Comparison of ENCODE assay signal across 8 mouse cellular contexts in genomic region chr2:131527061-131527460, GRCm38 (mm10). TPM values are rescaled to one million over a fixed set of nuclear protein-coding genes. Genes with fewer than 3 reads are reported as not detected.
DNase-seq lines count a peak whose midpoint lies in the region; ATAC-seq and TF ChIP-seq lines count a peak whose summit lies in the region.
"Had no signal": no experiment of that assay in that cellular context is flagged by ENCODE, and none has a peak within 500 bp of the region (broad histone marks: within the 10 kb centered on the region; RNA-seq: fewer than 3 reads in every experiment).

No protein-coding gene starts in this region.

- DNase-seq in left cerebral cortex, postnatal 4 days = peak; percentile 34
- DNase-seq in left cerebral cortex, postnatal 25 days (ENCODE audit: low spot score in 2 of 2) = no peak
- DNase-seq in MEL (ENCODE audit: low read depth, low spot score) = peak; percentile 44
- DNase-seq in c-Kit-positive CD71-positive TER-119-negative erythroid progenitor cells, embryonic 14.5 days (ENCODE audit: low read depth) = peak; percentile 55
- no peak for DNase-seq in gastrocnemius, postnatal 14 days
- no peak for DNase-seq in cerebellum, adult 11-12 months

- H3K4me1 ChIP-seq in MEL (ENCODE audit: control insufficient read depth in 1 of 2, insufficient read depth in 2 of 2, low read length in 2 of 2) = no peaks in the 10 kb centered on the region

- no peaks in the 10 kb centered on the region for H3K9me3 ChIP-seq in MEL (replicated peaks; ENCODE audit: insufficient read depth, low read length)

- TF ChIP-seq POLR2A in MEL (IDR thresholded peaks at IDR 0.05; ENCODE audit: control insufficient read depth in 1 of 2, insufficient read depth in 1 of 2, low read depth in 1 of 2, low read length in 2 of 2, poor library complexity in 1 of 2) = no peak

- peak; percentile 66 to 71 (median 67) for TF ChIP-seq CTCF in MEL (IDR thresholded peaks at IDR 0.05 in 2 of 3, conservative IDR thresholded peaks at IDR 0.05 in 1 of 3; ENCODE audit: control insufficient read depth in 1 of 3, insufficient read depth in 1 of 3, low read depth in 2 of 3, low read length in 3 of 3, poor library complexity in 1 of 3, severe bottlenecking in 1 of 3)

- no peaks in the 10 kb centered on the region for H3K79me2 ChIP-seq in MEL (ENCODE audit: control insufficient read depth, insufficient read depth, low read length, poor library complexity)

- H3K36me3 ChIP-seq in MEL (ENCODE audit: control insufficient read depth in 1 of 2, insufficient read depth in 2 of 2, low read length in 2 of 2) = no peaks in the 10 kb centered on the region

- no peak overlapping the region for H3K9ac ChIP-seq in MEL (ENCODE audit: control insufficient read depth, low read depth, low read length, poor library complexity, severe bottlenecking)

- H3K27me3 ChIP-seq in MEL (ENCODE audit: control insufficient read depth in 1 of 2, insufficient read depth in 2 of 2, low read length in 2 of 2) = peaks cover 0 to 2% of the 10 kb centered on the region in 2 experiments; a peak in 1 of 4 replicates

- no peak for TF ChIP-seq EP300 in MEL (IDR thresholded peaks at IDR 0.05; ENCODE audit: low read depth in 1 of 2, low read length in 2 of 2)

- no peak overlapping the region for H3K27ac ChIP-seq in MEL (ENCODE audit: control insufficient read depth, low read depth, low read length)
- H3K27ac ChIP-seq: macrophage had no signal

- intact Hi-C loops in left cerebral cortex, postnatal 4 days (cut with DNase I) = loop anchor here (5.0 kb wide), 1 partner anchor 105 kb away; no protein-coding TSS in a partner anchor
- intact Hi-C loops in left cerebral cortex, postnatal 25 days (cut with DNase I) = no loop called here
- intact Hi-C loops in gastrocnemius, postnatal 14 days (cut with DNase I; ENCODE audit: low total_unique reads) = loop anchor here (5.0 kb wide), 1 partner anchor 105 kb away; no protein-coding TSS in a partner anchor

- peak; percentile 63 for TF ChIP-seq RAD21 in MEL (IDR thresholded peaks at IDR 0.05; ENCODE audit: low read depth, low read length)

- peak; percentile 60 for ATAC-seq in megakaryocyte-erythroid progenitor cell, adult 5-6 weeks (replicated peaks; ENCODE audit: low FRiP score, low TSS enrichment, poor library complexity, severe bottlenecking)

- no peak overlapping the region for H3K4me3 ChIP-seq in MEL (ENCODE audit: control insufficient read depth in 1 of 2, insufficient read depth in 1 of 2, low read depth in 2 of 2, low read length in 2 of 2)

TF ChIP-seq in MEL, 35 proteins besides CTCF, POLR2A, EP300 and RAD21:
- TF ChIP-seq RCOR1 (IDR thresholded peaks at IDR 0.05; ENCODE audit: low read depth, low read length) (no peak), ZC3H11A (IDR thresholded peaks at IDR 0.05; ENCODE audit: low read depth, low read length) (peak; percentile 41), SMC3 (IDR thresholded peaks at IDR 0.05; ENCODE audit: low read depth, low read length) (peak; percentile 42)

RNA-seq across cellular contexts. Expression of gene Adra1d, which starts 35.0 kb away (rescaled TPM):
- 1 to 10 TPM; 2.6 to 4.5 TPM for total RNA-seq in left cerebral cortex, postnatal 4 days (2021)
- 10 to 100 TPM; 47.0 to 62.0 TPM for total RNA-seq in left cerebral cortex, postnatal 25 days (2021)
- total RNA-seq in MEL (2012; rRNA removed) = not detected in 2 replicates
- polyA plus RNA-seq in MEL (2012; ENCODE audit: insufficient read depth in 1 of 2, insufficient read length in 2 of 2, low read depth in 1 of 2, low replicate concordance in 2 of 2, missing spikeins in 1 of 2) = not detected
- not detected in 2 replicates for total RNA-seq in megakaryocyte-erythroid progenitor cell, adult 5-6 weeks (2014; fragmentation: Nextera tagmentation)
- not detected in 2 replicates for total RNA-seq in megakaryocyte-erythroid progenitor cell, adult 5-6 weeks (2017)
- 1 to 10 TPM; 2.1 TPM for total RNA-seq in gastrocnemius, postnatal 14 days (2021)
- polyA plus RNA-seq: macrophage had no signal

RNA-seq across cellular contexts. Expression of gene Smox, which starts 35.8 kb away (rescaled TPM):
- total RNA-seq in left cerebral cortex, postnatal 4 days (2021) = 10 to 100 TPM; 48.4 to 52.8 TPM
- 10 to 100 TPM; 67.7 to 73.5 TPM for total RNA-seq in left cerebral cortex, postnatal 25 days (2021)
- 1.9 and 2.2 TPM in 2 replicates for total RNA-seq in MEL (2012; rRNA removed)
- 1 to 10 TPM in 1 of 2 experiments, not detected in 1; 5.5 TPM for polyA plus RNA-seq in MEL (2012; ENCODE audit: insufficient read depth in 1 of 2, insufficient read length in 2 of 2, low read depth in 1 of 2, low replicate concordance in 2 of 2, missing spikeins in 1 of 2)
- 12.5 and 27.3 TPM in 2 replicates for total RNA-seq in megakaryocyte-erythroid progenitor cell, adult 5-6 weeks (2014; fragmentation: Nextera tagmentation)
- 8.7 and 18.9 TPM in 2 replicates for total RNA-seq in megakaryocyte-erythroid progenitor cell, adult 5-6 weeks (2017)
- 10 to 100 TPM; 24.6 to 40.4 TPM for total RNA-seq in gastrocnemius, postnatal 14 days (2021)

Comparison
In these comparisons a context has a peak if more than half of its experiments do, and no peak if none do; other contexts are left out.
1. DNase-seq: peak in left cerebral cortex, postnatal 4 days (single experiment), MEL (single experiment) and c-Kit-positive CD71-positive TER-119-negative erythroid progenitor cells, embryonic 14.5 days (single experiment); none in left cerebral cortex, postnatal 25 days (0 of 2), gastrocnemius, postnatal 14 days (single experiment) and cerebellum, adult 11-12 months (single experiment).
2. RNA of gene Adra1d, which starts 35.0 kb away (total RNA-seq): 47.0 to 62.0 TPM in left cerebral cortex, postnatal 25 days; 2.6 to 4.5 TPM in left cerebral cortex, postnatal 4 days, 2.1 TPM in gastrocnemius, postnatal 14 days, not detected in MEL and not detected in megakaryocyte-erythroid progenitor cell, adult 5-6 weeks; every median in the first group is over 4 times any median in the second.